Mouse (Mus musculus) thymus, adult 18-20 months (tissue): ENCODE results near the gene Golga4.

Source experiments
- DNase-seq, 2 experiments: peaks; one replicate each; pipeline ENCODE4 v3.0.0; 2022; ENCODE audit warnings: mixed read lengths in 2 of 2

The Golga4 gene

GRCm38 (mm10) chr9:118506020-118506403 is at the start of gene Golga4:
Gene Golga4, plus strand, starts transcription at chr9:118506267.
- DNase-seq: peak; percentile 76 to 79

GRCm38 (mm10) chr9:118456405-118456804 is 49.7 kb upstream of the Golga4 start:
- no peak for DNase-seq

- no peak for DNase-seq
These were observed 48.0 kb upstream of the Golga4 start for GRCm38 (mm10) chr9:118458039-118458438.

GRCm38 (mm10) chr9:118464031-118464430 is 42.0 kb upstream of the Golga4 start:
- no peak for DNase-seq

- no peak for DNase-seq
These were observed 37.8 kb upstream of the Golga4 start for GRCm38 (mm10) chr9:118468301-118468700.

GRCm38 (mm10) chr9:118469272-118469671 is 36.8 kb upstream of the Golga4 start:
- no peak for DNase-seq

- no peak for DNase-seq
These were observed 34.8 kb upstream of the Golga4 start for GRCm38 (mm10) chr9:118471296-118471695.

- no peak for DNase-seq
These were observed 29.8 kb upstream of the Golga4 start for GRCm38 (mm10) chr9:118476211-118476765.

GRCm38 (mm10) chr9:118476766-118477271 is 29.2 kb upstream of the Golga4 start:
- no peak for DNase-seq

GRCm38 (mm10) chr9:118477281-118477931 is 28.7 kb upstream of the Golga4 start:
- no peak for DNase-seq

GRCm38 (mm10) chr9:118477961-118478360 is 28.1 kb upstream of the Golga4 start, which contains the start of gene Eomes:
Gene Eomes, plus strand, starts transcription at chr9:118478212.
- DNase-seq: no peak

- no peak for DNase-seq
These were observed 27.6 kb upstream of the Golga4 start for GRCm38 (mm10) chr9:118478458-118478838.

GRCm38 (mm10) chr9:118478839-118479507 is 27.1 kb upstream of the Golga4 start:
- DNase-seq: no peak

- DNase-seq: no peak
These were observed 26.4 kb upstream of the Golga4 start for GRCm38 (mm10) chr9:118479508-118480291.

- DNase-seq: no peak
These were observed 25.8 kb upstream of the Golga4 start for GRCm38 (mm10) chr9:118480292-118480690.

- DNase-seq: no peak
These were observed 23.9 kb upstream of the Golga4 start for GRCm38 (mm10) chr9:118482210-118482609.

- no peak for DNase-seq
These were observed 19.5 kb upstream of the Golga4 start for GRCm38 (mm10) chr9:118486361-118487095.

- DNase-seq: no peak
These were observed 19.0 kb upstream of the Golga4 start for GRCm38 (mm10) chr9:118487096-118487395.

GRCm38 (mm10) chr9:118487636-118488035 is 18.4 kb upstream of the Golga4 start:
- DNase-seq: no peak

GRCm38 (mm10) chr9:118488138-118488895 is 17.8 kb upstream of the Golga4 start:
- DNase-seq: peak in 1 of 2 experiments; percentile 22

GRCm38 (mm10) chr9:118488896-118489578 is 17.0 kb upstream of the Golga4 start:
- no peak for DNase-seq
